Mouse (Mus musculus): ENCODE data around the gene Teddm2.

- TF ChIP-seq CTCF (IDR thresholded peaks at IDR 0.05; ENCODE audit: low read depth) (no peak), EP300 (IDR thresholded peaks at IDR 0.05; ENCODE audit: low read depth) (no peak)
These were observed 41.0 kb upstream of the Teddm2 start for GRCm38 (mm10) chr1:153940986-153941385.

Data from liver, postnatal 0 days (tissue).